Mouse (Mus musculus) midbrain, embryonic 16.5 days (tissue): ENCODE data around the gene D630039A03Rik. TPM values are rescaled to one million over a fixed set of nuclear protein-coding genes. Genes with fewer than 3 reads are reported as not detected.

Source experiments
- ATAC-seq: fragments of 200-750 bp; cut with Nextera tagmentation; 2 replicates; pipeline ENCODE4 v1.8.0; 2017; ENCODE audit warnings: moderate TSS enrichment
- H3K27ac ChIP-seq: fragments of 300-500 bp; sonication (generic); 2 replicates; pipeline ENCODE4 v1.5.1; 2014; ENCODE audit warnings: mild to moderate bottlenecking, low read length, mixed read lengths
- H3K27me3 ChIP-seq: fragments of 300-500 bp; sonication (generic); 2 replicates; pipeline ENCODE4 v1.6.1; 2014; ENCODE audit warnings: low read depth, low read length, mixed read lengths; ENCODE audit not compliant: control insufficient read depth, insufficient read depth
- H3K36me3 ChIP-seq: fragments of 300-500 bp; sonication (generic); 2 replicates; pipeline ENCODE4 v1.6.1; 2014; ENCODE audit warnings: mild to moderate bottlenecking, low read length, moderate library complexity, mixed read lengths; ENCODE audit not compliant: control insufficient read depth, insufficient read depth
- H3K4me1 ChIP-seq: fragments of 300-500 bp; sonication (generic); 2 replicates; pipeline ENCODE4 v1.6.1; 2014; ENCODE audit warnings: mild to moderate bottlenecking, low read length, mixed read lengths; ENCODE audit not compliant: control insufficient read depth, insufficient read depth
- H3K4me2 ChIP-seq: fragments of 300-500 bp; sonication (generic); 2 replicates; pipeline ENCODE4 v1.6.1; 2014; ENCODE audit warnings: mild to moderate bottlenecking, low read length, mixed read lengths
- H3K4me3 ChIP-seq: fragments of 300-500 bp; sonication (generic); 2 replicates; pipeline ENCODE4 v1.5.1; 2014; ENCODE audit warnings: low read depth, mild to moderate bottlenecking, low read length, moderate library complexity, mixed read lengths
- H3K9ac ChIP-seq: fragments of 300-500 bp; sonication (generic); 2 replicates; pipeline ENCODE4 v1.6.1; 2014; ENCODE audit warnings: low read depth, low read length, mixed read lengths
- H3K9me3 ChIP-seq: fragments of 300-500 bp; sonication (generic); replicated peaks from 2 replicates; pipeline ENCODE4 v1.6.1; 2014; ENCODE audit warnings: mild to moderate bottlenecking, low read length, mixed read lengths; ENCODE audit not compliant: control insufficient read depth, poor library complexity, severe bottlenecking
- WGBS: fragments of 180-500 bp; shearing (Covaris S2); extraction: QIAGEN DNeasy Blood & Tissue Kit; methylation state at CpG from one replicate; pipeline ENCODE4 v1.1.7; 2014; 5-methylcytosine and 5-hydroxymethylcytosine counted together
- polyA plus RNA-seq: library from polyadenylated mRNA; unstranded; fragments of >200 nt; fragmentation: Nextera tagmentation; extraction: Ambion mirVana; gene quantifications from 2 replicates; pipeline ENCODE4 v1.2.1, GENCODE M21; 2015

D630039A03Rik gene
- polyA plus RNA-seq, 1 experiment from 2014 or later: not detected

GRCm38 (mm10) chr4:57919494-57920423 is 3.7 kb upstream of the D630039A03Rik start:
- ATAC-seq: no peak

GRCm38 (mm10) chr4:57916711-57917110 is 614 bp upstream of the D630039A03Rik start:
- no peak overlapping the region for H3K27ac ChIP-seq
- WGBS: 80% methylated on average over 4 of the region's 4 CpGs

More at GRCm38 (mm10) chr4:57919494-57920423, 3.7 kb upstream of the D630039A03Rik start:
- H3K9ac ChIP-seq: no peak overlapping the region
- H3K4me1 ChIP-seq: peaks cover 7% of the 10 kb centered on the region
- no peak overlapping the region for H3K27ac ChIP-seq
- H3K9me3 ChIP-seq: no peaks in the 10 kb centered on the region
- H3K4me2 ChIP-seq: no peak overlapping the region
- H3K27me3 ChIP-seq: no peaks in the 10 kb centered on the region
- H3K36me3 ChIP-seq: no peaks in the 10 kb centered on the region
- no peak overlapping the region for H3K4me3 ChIP-seq
- 13% methylated on average over 8 of the region's 8 CpGs for WGBS

GRCm38 (mm10) chr4:57915216-57915965 is 706 bp downstream of the D630039A03Rik start:
- H3K9ac ChIP-seq: no peak overlapping the region
- ATAC-seq: 0 out of 2 replicates have a peak, but pooled peaks have one; percentile 41
- H3K4me1 ChIP-seq: no peaks in the 10 kb centered on the region
- no peak overlapping the region for H3K27ac ChIP-seq
- no peaks in the 10 kb centered on the region for H3K27me3 ChIP-seq
- H3K4me3 ChIP-seq: no peak overlapping the region
- H3K36me3 ChIP-seq: no peaks in the 10 kb centered on the region
- H3K9me3 ChIP-seq: no peaks in the 10 kb centered on the region
- no peak overlapping the region for H3K4me2 ChIP-seq
- 41% methylated on average over 17 of the region's 17 CpGs for WGBS

More at GRCm38 (mm10) chr4:57916711-57917110, 614 bp upstream of the D630039A03Rik start:
- Histone ChIP-seq H3K9ac (no peak overlapping the region), H3K4me1 (no peaks in the 10 kb centered on the region), H3K27me3 (no peaks in the 10 kb centered on the region), H3K4me3 (no peak overlapping the region), H3K36me3 (no peaks in the 10 kb centered on the region), H3K9me3 (no peaks in the 10 kb centered on the region), H3K4me2 (no peak overlapping the region)
- no peak for ATAC-seq

- H3K4me3 ChIP-seq: no peak overlapping the region
- no peak for ATAC-seq
- H3K9ac ChIP-seq: no peak overlapping the region
- H3K4me2 ChIP-seq: no peak overlapping the region
- H3K4me1 ChIP-seq: no peaks in the 10 kb centered on the region
- H3K27ac ChIP-seq: no peak overlapping the region
- WGBS: 72% methylated on average over 10 of the region's 10 CpGs
- H3K27me3 ChIP-seq: no peaks in the 10 kb centered on the region
- no peaks in the 10 kb centered on the region for H3K9me3 ChIP-seq
- no peaks in the 10 kb centered on the region for H3K36me3 ChIP-seq
These were observed 1.6 kb downstream of the D630039A03Rik start for GRCm38 (mm10) chr4:57914193-57915190.

GRCm38 (mm10) chr4:57913021-57913420 is 3.1 kb downstream of the D630039A03Rik start:
- H3K36me3 ChIP-seq: no peaks in the 10 kb centered on the region
- no peaks in the 10 kb centered on the region for H3K9me3 ChIP-seq
- H3K4me1 ChIP-seq: no peaks in the 10 kb centered on the region
- no peak overlapping the region for H3K4me2 ChIP-seq
- no peaks in the 10 kb centered on the region for H3K27me3 ChIP-seq
- no peak overlapping the region for H3K27ac ChIP-seq
- no peak overlapping the region for H3K4me3 ChIP-seq
- no peak for ATAC-seq
- no peak overlapping the region for H3K9ac ChIP-seq

GRCm38 (mm10) chr4:57908860-57909259 is 7.2 kb downstream of the D630039A03Rik start:
- WGBS: 77% methylated on average over 6 of the region's 6 CpGs
- no peak overlapping the region for H3K9ac ChIP-seq
- no peaks in the 10 kb centered on the region for H3K36me3 ChIP-seq
- no peaks in the 10 kb centered on the region for H3K27me3 ChIP-seq
- ATAC-seq: no peak
- no peaks in the 10 kb centered on the region for H3K4me1 ChIP-seq
- H3K4me2 ChIP-seq: no peak overlapping the region
- no peak overlapping the region for H3K27ac ChIP-seq
- H3K4me3 ChIP-seq: no peak overlapping the region
- no peaks in the 10 kb centered on the region for H3K9me3 ChIP-seq

GRCm38 (mm10) chr4:57906708-57907107 is 9.4 kb downstream of the D630039A03Rik start:
- no peak overlapping the region for H3K27ac ChIP-seq
- ATAC-seq: no peak
- H3K9me3 ChIP-seq: no peaks in the 10 kb centered on the region
- 13% methylated on average over 2 of the region's 2 CpGs for WGBS
- H3K9ac ChIP-seq: no peak overlapping the region
- no peak overlapping the region for H3K4me3 ChIP-seq
- no peak overlapping the region for H3K4me2 ChIP-seq
- H3K36me3 ChIP-seq: no peaks in the 10 kb centered on the region
- no peaks in the 10 kb centered on the region for H3K4me1 ChIP-seq
- no peaks in the 10 kb centered on the region for H3K27me3 ChIP-seq

GRCm38 (mm10) chr4:57904638-57905037 is 11.5 kb downstream of the D630039A03Rik start:
- WGBS: 19% methylated on average over 9 of the region's 9 CpGs
- no peak overlapping the region for H3K4me2 ChIP-seq
- no peaks in the 10 kb centered on the region for H3K36me3 ChIP-seq
- H3K27ac ChIP-seq: no peak overlapping the region
- peak; percentile 69 for ATAC-seq
- H3K4me1 ChIP-seq: no peaks in the 10 kb centered on the region
- H3K27me3 ChIP-seq: no peaks in the 10 kb centered on the region
- no peaks in the 10 kb centered on the region for H3K9me3 ChIP-seq
- no peak overlapping the region for H3K4me3 ChIP-seq
- H3K9ac ChIP-seq: no peak overlapping the region
